Mouse (Mus musculus) C2C12 (cell line): Measurements from ENCODE around the gene Kat2a. TPM values are rescaled to one million over a fixed set of nuclear protein-coding genes. Genes with fewer than 3 reads are reported as not detected.

Experiments
- H3K27me3 ChIP-seq: one replicate; pipeline ENCODE4 v1.6.1; 2011; ENCODE audit not compliant: control insufficient read depth, insufficient read depth, insufficient read length
- H3K36me3 ChIP-seq: one replicate; pipeline ENCODE4 v1.6.1; 2011; ENCODE audit not compliant: control insufficient read depth, insufficient read depth
- H3K4me3 ChIP-seq: one replicate; pipeline ENCODE4 v1.5.1; 2011; ENCODE audit warnings: mild to moderate bottlenecking, control low read depth; ENCODE audit not compliant: poor library complexity, insufficient read depth, severe bottlenecking
- H3K79me2 ChIP-seq: one replicate; pipeline ENCODE4 v1.6.1; 2011; ENCODE audit not compliant: control insufficient read depth, insufficient read depth
- H3K79me3 ChIP-seq: one replicate; pipeline ENCODE4 v1.6.1; 2011; ENCODE audit warnings: low read depth, control low read depth
- H3ac ChIP-seq: one replicate; pipeline ENCODE3; 2011; ENCODE audit warnings: low read depth; ENCODE audit not compliant: control insufficient read depth, insufficient read length
- CEBPB ChIP-seq: IDR thresholded peaks from one replicate; pipeline ENCODE4 v1.6.1; 2011; ENCODE audit warnings: low read depth, mild to moderate bottlenecking, control low read depth, moderate library complexity
- CTCF ChIP-seq: IDR thresholded peaks from one replicate; pipeline ENCODE4 v1.5.1; 2011; ENCODE audit not compliant: control insufficient read depth, insufficient read depth, insufficient read length
- FOSL1 ChIP-seq: IDR thresholded peaks from one replicate; pipeline ENCODE4 v1.8.0; 2011; ENCODE audit warnings: mild to moderate bottlenecking, low read length; ENCODE audit not compliant: poor library complexity, insufficient read depth, severe bottlenecking
- MAX ChIP-seq: IDR thresholded peaks from one replicate; pipeline ENCODE4 v1.6.1; 2011; ENCODE audit warnings: mild to moderate bottlenecking, control low read depth
- MYOD1 ChIP-seq: IDR thresholded peaks from one replicate; pipeline ENCODE4 v1.6.1; 2011; ENCODE audit warnings: low read depth; ENCODE audit not compliant: control insufficient read depth, insufficient read length
- MYOG ChIP-seq: IDR thresholded peaks from one replicate; pipeline ENCODE4 v1.6.1; 2011; ENCODE audit not compliant: control insufficient read depth, insufficient read length; ENCODE audit errors: extremely low read depth
- USF1 ChIP-seq: IDR thresholded peaks from one replicate; pipeline ENCODE4 v1.6.1; 2011; ENCODE audit warnings: low read depth, mild to moderate bottlenecking, control low read depth, moderate library complexity
- polyA plus RNA-seq: library from polyadenylated mRNA; unstranded; fragments of >200 nt; fragmentation: generic; extraction: Trizol; gene quantifications from one replicate; pipeline ENCODE4 v1.2.1, GENCODE M21; 2012; ENCODE audit warnings: missing spikeins

Gene Kat2a
- polyA plus RNA-seq, 1 experiment, result 50.3 TPM

DNA sequence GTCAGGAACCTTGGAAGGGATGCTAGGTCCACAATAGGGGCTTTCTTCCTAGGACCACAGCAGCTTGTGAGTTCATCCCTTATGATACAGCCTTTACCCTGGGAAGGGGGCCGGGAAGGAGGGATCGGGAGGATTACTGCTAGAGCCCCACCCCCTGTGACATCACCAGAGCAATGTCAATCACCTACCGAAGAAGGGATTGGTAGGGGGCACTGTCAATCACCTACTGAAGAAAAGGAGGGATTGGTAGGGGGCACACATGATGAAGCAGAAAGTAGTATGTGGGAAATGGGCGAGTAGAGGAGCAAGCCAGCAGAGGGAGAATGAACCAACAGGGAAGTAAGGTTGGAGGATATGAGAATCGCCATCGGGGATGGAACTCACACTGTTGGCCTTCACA is 44.2 kb upstream of the Kat2a start:
- H3K36me3 ChIP-seq, result no peaks in the 10 kb centered on the region
- H3K27me3 ChIP-seq, result peaks cover 89% of the 10 kb centered on the region
- H3K79me2 ChIP-seq, result no peaks in the 10 kb centered on the region
- H3K79me3 ChIP-seq, result no peaks in the 10 kb centered on the region
- no peak overlapping the region for H3K4me3 ChIP-seq
- TF ChIP-seq FOSL1 (no peak), CEBPB (no peak), CTCF (no peak), MYOD1 (no peak), MAX (no peak), USF1 (no peak), MYOG (no peak)
- H3ac ChIP-seq, result no peak overlapping the region

DNA sequence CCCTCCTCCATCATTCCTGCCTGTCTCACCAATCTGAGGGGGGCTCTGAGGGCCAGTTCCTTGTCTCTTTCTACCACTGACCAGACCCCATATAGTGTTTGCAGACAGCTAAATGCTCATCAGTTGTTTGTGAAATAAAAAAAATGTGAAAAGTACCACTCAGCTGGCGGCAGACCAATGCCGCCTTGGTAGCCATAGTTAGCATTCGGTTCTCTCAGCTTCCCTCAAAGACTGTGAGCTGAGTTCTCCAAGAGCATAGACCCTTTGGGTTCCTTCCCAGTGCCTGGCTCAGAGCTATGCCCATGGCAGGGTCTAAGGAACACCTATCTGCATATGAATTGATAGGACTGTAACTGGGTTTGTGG is 42.4 kb upstream of the Kat2a start:
- H3K36me3 ChIP-seq, result no peaks in the 10 kb centered on the region
- H3K79me2 ChIP-seq, result no peaks in the 10 kb centered on the region
- H3K4me3 ChIP-seq, result no peak overlapping the region
- H3ac ChIP-seq, result no peak overlapping the region
- TF ChIP-seq CTCF (no peak), USF1 (no peak), CEBPB (no peak), MYOG (no peak), MAX (no peak), FOSL1 (no peak), MYOD1 (no peak)
- H3K27me3 ChIP-seq, result peaks cover 83% of the 10 kb centered on the region
- H3K79me3 ChIP-seq, result no peaks in the 10 kb centered on the region

DNA sequence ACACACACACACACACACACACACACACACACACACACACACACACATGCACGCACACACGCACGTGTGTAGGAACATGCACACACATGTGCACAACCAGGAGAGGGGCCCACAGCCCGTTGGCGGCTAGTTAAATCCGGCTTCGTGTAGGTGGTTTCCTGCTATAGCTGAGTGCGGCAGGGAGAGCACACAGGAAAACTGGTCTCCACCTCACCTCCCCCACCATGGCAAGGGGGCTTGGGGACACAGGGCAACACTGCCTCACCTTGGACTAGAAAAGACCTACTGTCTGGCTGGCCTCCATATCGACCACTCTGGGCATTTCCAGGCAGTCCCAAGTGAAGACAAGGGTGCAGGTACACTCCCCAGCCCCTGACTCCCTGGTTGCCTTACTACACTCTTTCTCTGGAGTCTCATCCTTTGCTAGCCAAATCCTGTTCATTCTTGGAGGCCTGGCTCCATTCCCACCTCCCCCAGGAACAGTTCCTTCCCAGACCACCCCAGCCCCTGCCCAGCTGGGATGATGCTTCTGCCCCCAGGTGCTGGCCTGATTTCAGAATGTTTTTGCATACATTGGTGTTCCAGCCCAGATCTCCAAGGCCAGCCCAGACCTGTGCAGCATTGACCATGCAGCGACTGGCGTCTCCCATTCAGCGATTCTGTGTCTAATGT is 41.9 kb upstream of the Kat2a start:
- no peaks in the 10 kb centered on the region for H3K36me3 ChIP-seq
- no peak for TF ChIP-seq MAX
- no peak for TF ChIP-seq FOSL1
- no peak for TF ChIP-seq MYOG
- TF ChIP-seq MYOD1, result no peak
- TF ChIP-seq CEBPB, result no peak
- TF ChIP-seq USF1, result no peak
- TF ChIP-seq CTCF, result no peak
- H3K27me3 ChIP-seq, result peaks cover 83% of the 10 kb centered on the region
- no peaks in the 10 kb centered on the region for H3K79me2 ChIP-seq
- no peak overlapping the region for H3ac ChIP-seq
- H3K4me3 ChIP-seq, result no peak overlapping the region
- no peaks in the 10 kb centered on the region for H3K79me3 ChIP-seq

DNA sequence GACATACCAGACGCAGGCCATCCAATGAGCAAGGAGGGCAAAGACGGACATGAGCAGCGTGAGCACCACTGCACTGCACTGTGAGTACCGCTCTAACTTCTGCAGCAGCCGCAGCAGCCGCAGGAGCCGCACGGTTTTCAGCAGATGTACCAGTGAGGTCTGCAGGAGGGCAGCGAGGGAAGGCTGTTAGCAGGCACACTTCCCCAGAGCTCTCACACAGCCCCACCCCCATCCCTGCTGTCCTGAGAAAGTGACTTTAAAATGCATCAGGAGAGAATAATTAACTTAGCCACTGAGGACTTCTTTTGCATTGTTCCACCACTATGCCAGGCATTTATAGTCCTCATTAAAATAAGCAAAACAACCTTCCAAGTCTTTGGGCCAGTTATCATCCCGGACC is 40.0 kb upstream of the Kat2a start:
- H3K79me3 ChIP-seq, result no peaks in the 10 kb centered on the region
- H3K27me3 ChIP-seq, result peaks cover 87% of the 10 kb centered on the region
- H3K79me2 ChIP-seq, result no peaks in the 10 kb centered on the region
- no peak overlapping the region for H3ac ChIP-seq
- H3K36me3 ChIP-seq, result no peaks in the 10 kb centered on the region
- H3K4me3 ChIP-seq, result no peak overlapping the region
- no peak for TF ChIP-seq FOSL1
- TF ChIP-seq MYOD1, result no peak
- TF ChIP-seq USF1, result no peak
- no peak for TF ChIP-seq CTCF
- no peak for TF ChIP-seq MAX
- TF ChIP-seq MYOG, result no peak
- TF ChIP-seq CEBPB, result no peak

DNA sequence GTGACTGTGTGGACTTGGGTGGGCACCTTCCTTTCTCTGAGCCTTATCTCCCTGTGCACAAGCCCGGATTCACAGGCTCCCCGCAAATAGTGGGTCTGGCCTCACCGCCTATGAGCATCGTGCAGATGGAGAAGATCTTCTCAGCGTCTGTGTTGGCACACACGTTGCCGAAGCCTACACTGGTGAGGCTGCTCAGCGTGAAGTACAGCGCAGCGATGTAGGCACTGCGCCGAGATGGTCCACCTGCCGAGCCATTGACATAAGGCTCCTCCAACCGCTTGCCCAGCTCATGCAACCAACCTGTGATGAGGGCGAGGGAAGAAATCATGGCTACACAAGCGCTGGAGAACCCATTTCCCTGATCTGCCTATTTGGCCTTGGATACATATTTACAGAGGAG is 37.9 kb upstream of the Kat2a start:
- TF ChIP-seq CEBPB (no peak), MAX (no peak), CTCF (no peak), MYOG (no peak), USF1 (no peak), FOSL1 (no peak), MYOD1 (no peak)
- no peaks in the 10 kb centered on the region for H3K36me3 ChIP-seq
- H3K4me3 ChIP-seq, result no peak overlapping the region
- peaks cover 84% of the 10 kb centered on the region for H3K27me3 ChIP-seq
- no peak overlapping the region for H3ac ChIP-seq
- H3K79me3 ChIP-seq, result no peaks in the 10 kb centered on the region
- no peaks in the 10 kb centered on the region for H3K79me2 ChIP-seq

DNA sequence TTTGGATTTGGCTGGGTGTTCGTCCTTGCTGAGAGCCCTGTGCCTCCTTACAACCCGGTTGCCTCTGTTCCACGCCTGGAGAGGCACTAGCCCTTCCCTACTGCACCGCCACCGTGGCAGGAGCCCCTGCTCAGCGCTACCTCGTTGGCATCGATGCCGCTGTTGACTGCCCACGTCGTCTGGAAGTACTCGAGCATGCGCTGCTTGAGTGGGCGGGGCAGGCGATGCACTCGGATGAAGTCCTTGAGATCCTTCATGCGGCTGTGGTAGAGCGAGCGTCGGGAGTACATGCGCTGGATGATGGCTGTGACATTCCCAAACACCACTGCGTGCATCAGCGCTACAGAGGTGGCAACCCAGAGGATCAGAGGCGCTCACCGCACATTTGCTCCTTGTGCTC is 37.2 kb upstream of the Kat2a start:
- no peaks in the 10 kb centered on the region for H3K36me3 ChIP-seq
- H3K4me3 ChIP-seq, result no peak overlapping the region
- peaks cover 78% of the 10 kb centered on the region for H3K27me3 ChIP-seq
- no peaks in the 10 kb centered on the region for H3K79me2 ChIP-seq
- no peak for TF ChIP-seq USF1
- no peak for TF ChIP-seq MYOD1
- no peak for TF ChIP-seq MYOG
- TF ChIP-seq MAX, result no peak
- TF ChIP-seq CTCF, result no peak
- TF ChIP-seq CEBPB, result no peak
- TF ChIP-seq FOSL1, result no peak
- H3K79me3 ChIP-seq, result no peaks in the 10 kb centered on the region
- H3ac ChIP-seq, result no peak overlapping the region
